Mouse (Mus musculus): Measurements from ENCODE around the gene Gm20388. TPM values are rescaled to one million over a fixed set of nuclear protein-coding genes. Genes with fewer than 3 reads are reported as not detected.
A peak's percentile ranks its signal among the peaks of the same experiment; 100 is the strongest.

Gene Gm20388
- polyA plus RNA-seq, 1 experiment from 2014 or later, result 5.5 TPM

DNA sequence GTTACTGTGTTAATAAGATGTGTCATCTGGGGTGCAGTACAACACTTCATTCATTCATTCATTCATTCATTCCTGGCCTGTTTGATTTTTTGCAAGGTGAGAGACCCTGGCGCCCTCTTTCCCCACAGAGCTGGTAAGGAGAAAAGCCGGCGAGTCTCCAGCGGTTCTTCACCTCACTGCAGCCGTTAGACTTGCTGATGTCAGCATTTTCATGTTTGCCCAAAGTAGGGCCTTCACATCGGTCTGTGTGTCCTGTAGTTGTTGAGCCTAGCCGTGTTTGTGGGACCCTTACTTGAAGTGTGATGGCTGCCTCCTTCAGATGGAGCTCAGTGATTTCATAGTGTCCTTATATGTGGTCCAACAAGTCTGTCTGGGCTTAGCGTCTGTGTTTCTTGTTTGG is 2059.6 kb downstream of the Gm20388 start:
- no peaks in the 10 kb centered on the region for H3K9me3 ChIP-seq
- H3K4me1 ChIP-seq, result peaks cover 46% of the 10 kb centered on the region
- WGBS, result 94% methylated on average over 8 of the region's 8 CpGs
- no peak for DNase-seq (ENCODE audit: extremely low spot score, low spot score)
- no peaks in the 10 kb centered on the region for H3K27me3 ChIP-seq (ENCODE audit: poor library complexity, severe bottlenecking)
- H3K36me3 ChIP-seq (replicated peaks), result peaks cover 34% of the 10 kb centered on the region
- H3K27ac ChIP-seq, result no peak overlapping the region
- no peak overlapping the region for H3K4me3 ChIP-seq

DNA sequence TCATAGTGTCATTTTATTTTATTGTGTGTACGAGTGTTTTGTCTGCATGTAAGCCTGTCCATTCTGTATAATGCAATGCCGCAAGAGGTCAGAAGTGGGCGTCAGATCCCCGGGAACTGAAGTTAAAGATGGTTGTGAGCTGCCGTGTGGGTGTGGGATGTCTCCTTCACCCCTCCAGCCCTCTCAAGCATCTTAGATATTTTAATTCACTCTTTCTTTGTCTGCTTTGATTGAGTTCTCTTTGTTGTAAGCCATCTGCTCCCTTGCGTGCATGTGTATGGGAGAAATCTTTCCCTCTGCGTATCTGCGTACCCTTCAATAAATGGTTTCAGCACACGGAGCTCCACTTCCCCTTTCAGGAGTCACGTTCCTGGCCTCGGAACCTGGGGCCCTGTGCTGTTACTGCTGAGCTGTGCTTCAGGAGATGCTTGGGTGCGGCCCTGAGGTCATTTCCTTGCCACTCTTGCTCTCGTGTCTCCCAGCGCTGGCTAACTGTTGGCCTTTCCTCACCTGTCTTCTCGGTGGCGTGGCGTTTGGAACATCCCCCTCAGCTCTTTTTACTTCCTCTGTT is 2060.9 kb downstream of the Gm20388 start:
- Histone ChIP-seq H3K36me3 (replicated peaks) (peaks cover 48% of the 10 kb centered on the region), H3K4me1 (peaks cover 36% of the 10 kb centered on the region), H3K4me3 (no peak overlapping the region), H3K9me3 (no peaks in the 10 kb centered on the region), H3K27me3 (ENCODE audit: poor library complexity, severe bottlenecking) (no peaks in the 10 kb centered on the region), H3K27ac (no peak overlapping the region)
- 88% methylated on average over 17 of the region's 17 CpGs for WGBS
- no peak for DNase-seq (ENCODE audit: extremely low spot score, low spot score)

- no peak for DNase-seq (ENCODE audit: extremely low spot score, low spot score)
- WGBS, result 98% methylated on average over 28 of the region's 28 CpGs
- H3K9me3 ChIP-seq, result no peaks in the 10 kb centered on the region
- peaks cover 70% of the 10 kb centered on the region for H3K36me3 ChIP-seq (replicated peaks)
- no peak overlapping the region for H3K4me3 ChIP-seq
- no peaks in the 10 kb centered on the region for H3K27me3 ChIP-seq (ENCODE audit: poor library complexity, severe bottlenecking)
- H3K27ac ChIP-seq, result no peak overlapping the region
- H3K4me1 ChIP-seq, result peaks cover 15% of the 10 kb centered on the region
Observed at GRCm38 (mm10) chr8:121973906-121974305, 2063.3 kb downstream of the Gm20388 start.

- peak; percentile 33 for DNase-seq (ENCODE audit: extremely low spot score, low spot score)
- Histone ChIP-seq H3K27ac (0 out of 2 replicates have a peak overlapping the region, but pooled peaks have one; percentile 5), H3K36me3 (replicated peaks) (peaks cover 92% of the 10 kb centered on the region), H3K4me3 (no peak overlapping the region), H3K9me3 (no peaks in the 10 kb centered on the region), H3K4me1 (no peaks in the 10 kb centered on the region), H3K27me3 (ENCODE audit: poor library complexity, severe bottlenecking) (no peaks in the 10 kb centered on the region)
- WGBS, result 65% methylated on average over 8 of the region's 8 CpGs
Observed at GRCm38 (mm10) chr8:121977819-121978590, 2067.4 kb downstream of the Gm20388 start.

DNA sequence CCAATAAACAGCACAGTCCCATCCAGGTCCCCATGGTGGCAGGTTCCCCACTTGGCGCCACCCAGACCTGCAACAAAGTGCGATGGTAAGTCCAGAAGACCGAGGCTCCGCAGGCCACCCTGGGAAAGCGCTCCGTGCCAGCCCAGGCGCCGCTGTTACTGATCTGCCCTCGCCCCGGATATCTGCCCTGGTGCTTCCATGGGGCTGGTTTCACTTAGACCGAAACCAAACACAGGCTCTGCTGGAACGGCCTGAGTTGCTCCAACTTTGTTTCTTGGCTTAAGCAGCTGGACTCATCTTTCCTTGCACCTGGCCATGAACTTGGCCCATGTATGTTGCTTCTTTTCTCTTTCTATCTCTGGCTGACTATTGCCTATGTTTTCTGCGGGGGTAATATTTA is 2068.0 kb downstream of the Gm20388 start:
- no peak for DNase-seq (ENCODE audit: extremely low spot score, low spot score)
- peaks cover 95% of the 10 kb centered on the region for H3K36me3 ChIP-seq (replicated peaks)
- no peak overlapping the region for H3K4me3 ChIP-seq
- no peaks in the 10 kb centered on the region for H3K4me1 ChIP-seq
- no peaks in the 10 kb centered on the region for H3K27me3 ChIP-seq (ENCODE audit: poor library complexity, severe bottlenecking)
- no peak overlapping the region for H3K27ac ChIP-seq
- WGBS, result 95% methylated on average over 13 of the region's 13 CpGs
- no peaks in the 10 kb centered on the region for H3K9me3 ChIP-seq

DNA sequence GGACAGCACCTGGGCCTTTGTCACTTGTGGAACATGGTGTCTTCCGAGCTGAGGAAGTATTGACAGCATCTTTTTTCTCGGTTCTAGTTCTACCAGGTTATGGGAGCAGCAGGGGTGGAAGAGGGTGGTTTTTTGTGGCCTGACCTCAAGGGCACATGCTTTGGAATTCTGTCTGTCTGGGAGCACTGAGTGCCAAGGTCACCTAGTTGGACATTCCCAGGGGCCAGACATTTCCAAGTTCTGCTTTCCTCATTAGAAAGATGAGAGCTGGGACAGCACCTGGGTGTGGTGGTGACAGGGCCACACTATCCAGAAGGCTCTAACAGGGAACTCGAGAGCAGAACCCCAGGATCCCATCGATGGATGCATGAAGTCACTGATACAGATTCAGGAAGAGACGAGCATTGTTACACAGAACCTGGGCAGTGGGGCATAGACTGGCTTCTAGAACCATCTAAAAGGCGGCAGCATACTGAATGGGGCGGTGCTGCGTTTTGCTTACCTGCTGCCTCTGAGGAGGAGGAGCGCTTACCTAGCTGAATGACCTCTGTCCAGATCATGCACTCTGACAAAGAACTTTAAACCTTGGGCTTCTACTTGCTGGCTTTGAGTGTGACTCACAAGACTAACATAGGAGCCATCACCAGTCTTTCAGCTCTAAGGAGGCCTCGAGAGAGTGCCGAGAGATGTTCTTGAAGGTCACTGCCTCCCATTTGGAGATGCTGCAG is 2070.3 kb downstream of the Gm20388 start:
- Histone ChIP-seq H3K27me3 (ENCODE audit: poor library complexity, severe bottlenecking) (no peaks in the 10 kb centered on the region), H3K36me3 (replicated peaks) (peaks cover 95% of the 10 kb centered on the region), H3K4me3 (no peak overlapping the region), H3K27ac (no peak overlapping the region), H3K9me3 (no peaks in the 10 kb centered on the region), H3K4me1 (no peaks in the 10 kb centered on the region)
- no peak for DNase-seq (ENCODE audit: extremely low spot score, low spot score)
- 94% methylated on average over 11 of the region's 11 CpGs for WGBS

- WGBS, result 95% methylated on average over 7 of the region's 7 CpGs
- H3K36me3 ChIP-seq (replicated peaks), result peaks cover 95% of the 10 kb centered on the region
- H3K27me3 ChIP-seq (ENCODE audit: poor library complexity, severe bottlenecking), result no peaks in the 10 kb centered on the region
- H3K27ac ChIP-seq, result no peak overlapping the region
- H3K4me1 ChIP-seq, result no peaks in the 10 kb centered on the region
- no peaks in the 10 kb centered on the region for H3K9me3 ChIP-seq
- no peak for DNase-seq (ENCODE audit: extremely low spot score, low spot score)
- no peak overlapping the region for H3K4me3 ChIP-seq
Observed at GRCm38 (mm10) chr8:121981520-121981895, 2070.9 kb downstream of the Gm20388 start.

GRCm38 (mm10) chr8:121985673-121986072 is 2075.0 kb downstream of the Gm20388 start:
- peaks cover 99% of the 10 kb centered on the region for H3K36me3 ChIP-seq (replicated peaks)
- 94% methylated on average over 3 of the region's 3 CpGs for WGBS

GRCm38 (mm10) chr8:121987892-121988291 is 2077.3 kb downstream of the Gm20388 start:
- no peaks in the 10 kb centered on the region for H3K9me3 ChIP-seq
- no peaks in the 10 kb centered on the region for H3K27me3 ChIP-seq (ENCODE audit: poor library complexity, severe bottlenecking)
- no peak for DNase-seq (ENCODE audit: extremely low spot score, low spot score)
- H3K27ac ChIP-seq, result no peak overlapping the region
- H3K36me3 ChIP-seq (replicated peaks), result peaks cover 99% of the 10 kb centered on the region
- no peaks in the 10 kb centered on the region for H3K4me1 ChIP-seq
- 89% methylated on average over 5 of the region's 5 CpGs for WGBS
- H3K4me3 ChIP-seq, result no peak overlapping the region

More at GRCm38 (mm10) chr8:121985673-121986072, 2075.0 kb downstream of the Gm20388 start:
- Histone ChIP-seq H3K27me3 (ENCODE audit: poor library complexity, severe bottlenecking) (no peaks in the 10 kb centered on the region), H3K4me3 (no peak overlapping the region), H3K9me3 (no peaks in the 10 kb centered on the region), H3K27ac (no peak overlapping the region), H3K4me1 (no peaks in the 10 kb centered on the region)
- no peak for DNase-seq (ENCODE audit: extremely low spot score, low spot score)

- Histone ChIP-seq H3K27ac (no peak overlapping the region), H3K9me3 (no peaks in the 10 kb centered on the region), H3K36me3 (replicated peaks) (peaks cover 96% of the 10 kb centered on the region), H3K4me3 (no peak overlapping the region), H3K4me1 (no peaks in the 10 kb centered on the region), H3K27me3 (ENCODE audit: poor library complexity, severe bottlenecking) (no peaks in the 10 kb centered on the region)
- 91% methylated on average over 9 of the region's 9 CpGs for WGBS
- DNase-seq (ENCODE audit: extremely low spot score, low spot score), result no peak
Observed at GRCm38 (mm10) chr8:121990506-121991255, 2080.0 kb downstream of the Gm20388 start.

DNA sequence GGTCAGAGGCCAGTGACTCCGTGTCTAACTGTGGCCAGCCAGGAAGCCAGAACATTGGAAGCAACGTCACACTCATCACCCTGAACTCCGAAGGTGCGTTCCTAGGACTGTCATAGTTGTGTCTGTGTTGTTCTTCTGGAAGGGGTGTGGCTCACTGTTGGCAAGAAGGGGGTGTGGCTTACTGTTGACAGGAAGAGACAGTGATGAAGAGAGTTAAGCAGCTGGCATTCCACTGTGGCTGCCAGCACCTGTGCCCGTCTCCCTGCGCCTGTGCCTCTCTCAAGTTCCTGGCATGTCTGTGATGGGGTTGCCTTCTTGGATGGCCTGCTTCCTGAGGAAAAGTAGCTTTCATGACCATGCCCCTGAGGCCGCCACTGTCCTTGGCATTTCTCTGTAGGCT is 2081.0 kb downstream of the Gm20388 start:
- no peak for DNase-seq (ENCODE audit: extremely low spot score, low spot score)
- Histone ChIP-seq H3K27me3 (ENCODE audit: poor library complexity, severe bottlenecking) (no peaks in the 10 kb centered on the region), H3K4me3 (no peak overlapping the region), H3K4me1 (no peaks in the 10 kb centered on the region), H3K9me3 (no peaks in the 10 kb centered on the region), H3K27ac (no peak overlapping the region), H3K36me3 (replicated peaks) (peaks cover 95% of the 10 kb centered on the region)
- WGBS, result 89% methylated on average over 7 of the region's 7 CpGs

DNA sequence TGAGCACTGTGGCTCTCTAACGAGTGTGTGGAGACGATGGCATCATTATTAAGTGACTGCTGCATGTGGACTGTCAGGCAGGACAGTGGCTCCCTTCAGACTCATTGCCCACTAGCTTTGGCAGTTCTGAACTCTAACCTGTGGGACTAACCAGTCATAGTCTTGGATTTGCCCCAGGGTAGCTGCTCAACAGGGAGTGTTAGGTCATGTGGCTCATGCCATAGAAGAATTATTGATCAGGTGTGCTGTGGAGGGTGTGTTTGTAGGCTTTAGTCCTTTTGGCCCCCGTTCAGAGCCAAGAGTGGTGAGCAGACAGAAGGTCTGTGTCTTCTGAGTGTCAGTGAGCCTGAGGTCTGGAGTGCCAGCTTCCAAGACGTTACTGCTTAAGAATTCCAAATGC is 2082.3 kb downstream of the Gm20388 start:
- H3K9me3 ChIP-seq, result no peaks in the 10 kb centered on the region
- no peaks in the 10 kb centered on the region for H3K4me1 ChIP-seq
- DNase-seq (ENCODE audit: extremely low spot score, low spot score), result no peak
- no peak overlapping the region for H3K27ac ChIP-seq
- H3K4me3 ChIP-seq, result no peak overlapping the region
- H3K27me3 ChIP-seq (ENCODE audit: poor library complexity, severe bottlenecking), result no peaks in the 10 kb centered on the region
- H3K36me3 ChIP-seq (replicated peaks), result peaks cover 95% of the 10 kb centered on the region
- 91% methylated on average over 4 of the region's 4 CpGs for WGBS
